Mouse (Mus musculus): Measurements from ENCODE around the gene Lipt1. TPM values are rescaled to one million over a fixed set of nuclear protein-coding genes. Genes with fewer than 3 reads are reported as not detected.

Lipt1 gene
- polyA plus RNA-seq (2015; fragmentation: Nextera tagmentation; extraction: Ambion mirVana) = 9.8 and 10.6 TPM in 2 replicates

- Histone ChIP-seq H3K9ac (ENCODE audit: low read length) (peak within 1 kb of the TSS; percentile 67), H3K4me1 (ENCODE audit: control insufficient read depth, insufficient read depth, low read length) (peaks cover 12% of the 10 kb centered on the region), H3K9me3 (replicated peaks; ENCODE audit: control insufficient read depth, low read length) (peaks cover 4% of the 10 kb centered on the region), H3K27ac (ENCODE audit: low read length) (peak within 1 kb of the TSS; percentile 78), H3K4me3 (ENCODE audit: low read length) (peak within 1 kb of the TSS; percentile 78), H3K4me2 (ENCODE audit: low read depth, low read length) (peak within 1 kb of the TSS; percentile 75), H3K27me3 (ENCODE audit: control insufficient read depth, insufficient read depth, low read length) (no peaks in the 10 kb centered on the region), H3K36me3 (ENCODE audit: control insufficient read depth, insufficient read depth) (peaks cover 15% of the 10 kb centered on the region)
- peak; percentile 56 for ATAC-seq (replicated peaks; ENCODE audit: extremely low read depth, insufficient read depth, low FRiP score)
- WGBS = 6% methylated on average over 7 of the region's 7 CpGs
Measured at GRCm38 (mm10) chr1:37871704-37872103, at the start of gene Lipt1. Gene Lipt1, plus strand, starts transcription at chr1:37871738.

DNA sequence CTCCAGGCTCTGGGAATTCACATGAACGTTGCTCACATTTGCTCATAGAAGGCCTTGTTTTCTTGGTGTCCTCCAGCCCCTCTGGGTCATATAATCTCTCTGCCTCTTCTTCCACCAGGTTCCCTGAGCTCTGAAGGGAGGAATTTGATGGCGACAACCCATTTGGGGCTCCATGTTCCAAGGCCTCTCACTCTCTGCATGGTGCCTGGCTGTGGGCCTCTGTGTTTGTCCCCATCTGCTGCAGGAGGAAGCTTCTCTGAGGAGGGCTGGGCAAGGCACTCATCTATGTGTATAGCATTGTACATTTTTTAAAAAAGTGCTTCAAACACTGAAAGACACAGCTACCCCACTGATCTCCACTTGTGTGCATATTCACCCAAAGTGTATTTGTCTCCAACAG lies 39.9 kb upstream of the Lipt1 start:
- Histone ChIP-seq H3K9me3 (replicated peaks; ENCODE audit: control insufficient read depth, low read length) (0 out of 2 replicates have a peak, but pooled peaks cover under 1% of the 10 kb centered on the region), H3K4me2 (ENCODE audit: low read depth, low read length) (no peak overlapping the region), H3K4me1 (ENCODE audit: control insufficient read depth, insufficient read depth, low read length) (no peaks in the 10 kb centered on the region), H3K36me3 (ENCODE audit: control insufficient read depth, insufficient read depth) (peaks cover 5% of the 10 kb centered on the region), H3K27me3 (ENCODE audit: control insufficient read depth, insufficient read depth, low read length) (no peaks in the 10 kb centered on the region), H3K9ac (ENCODE audit: low read length) (no peak overlapping the region), H3K27ac (ENCODE audit: low read length) (no peak overlapping the region), H3K4me3 (ENCODE audit: low read length) (no peak overlapping the region)
- ATAC-seq (replicated peaks; ENCODE audit: extremely low read depth, insufficient read depth, low FRiP score) = no peak
- 58% methylated on average over 2 of the region's 2 CpGs for WGBS

DNA sequence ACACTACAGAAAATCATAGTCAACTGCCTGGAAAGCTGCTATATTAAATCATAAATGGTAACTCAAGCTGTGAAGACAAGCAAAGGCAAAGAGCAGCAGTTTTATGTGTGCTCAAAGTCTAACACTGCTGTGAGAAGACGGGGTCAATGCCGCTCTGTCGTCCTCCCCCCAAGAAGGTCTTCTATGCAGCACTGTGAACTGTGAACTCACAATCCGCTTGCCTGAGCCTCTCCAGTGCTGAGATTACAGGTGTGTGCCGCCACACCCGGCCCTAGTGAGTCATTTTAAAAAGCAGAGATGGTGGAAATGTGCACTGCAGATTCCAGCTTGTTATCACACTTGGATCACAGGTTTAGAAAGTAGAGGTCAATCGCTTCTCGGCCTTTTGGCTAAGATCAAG lies 24.7 kb upstream of the Lipt1 start:
- Histone ChIP-seq H3K4me1 (ENCODE audit: control insufficient read depth, insufficient read depth, low read length) (peaks cover 6% of the 10 kb centered on the region), H3K4me2 (ENCODE audit: low read depth, low read length) (no peak overlapping the region), H3K4me3 (ENCODE audit: low read length) (no peak overlapping the region), H3K27me3 (ENCODE audit: control insufficient read depth, insufficient read depth, low read length) (no peaks in the 10 kb centered on the region), H3K36me3 (ENCODE audit: control insufficient read depth, insufficient read depth) (no peaks in the 10 kb centered on the region), H3K27ac (ENCODE audit: low read length) (no peak overlapping the region), H3K9me3 (replicated peaks; ENCODE audit: control insufficient read depth, low read length) (no peaks in the 10 kb centered on the region), H3K9ac (ENCODE audit: low read length) (no peak overlapping the region)
- ATAC-seq (replicated peaks; ENCODE audit: extremely low read depth, insufficient read depth, low FRiP score) = no peak
- WGBS = 80% methylated on average over 8 of the region's 8 CpGs

- 25% methylated on average over 2 of the region's 2 CpGs for WGBS
- Histone ChIP-seq H3K4me2 (ENCODE audit: low read depth, low read length) (no peak overlapping the region), H3K9ac (ENCODE audit: low read length) (no peak overlapping the region), H3K27ac (ENCODE audit: low read length) (no peak overlapping the region), H3K4me3 (ENCODE audit: low read length) (no peak overlapping the region), H3K36me3 (ENCODE audit: control insufficient read depth, insufficient read depth) (peaks cover 2% of the 10 kb centered on the region; the same call in 1 of the 2 replicates), H3K4me1 (ENCODE audit: control insufficient read depth, insufficient read depth, low read length) (peaks cover 6% of the 10 kb centered on the region), H3K27me3 (ENCODE audit: control insufficient read depth, insufficient read depth, low read length) (no peaks in the 10 kb centered on the region), H3K9me3 (replicated peaks; ENCODE audit: control insufficient read depth, low read length) (peaks cover 4% of the 10 kb centered on the region; the same call in 1 of the 2 replicates)
- ATAC-seq (replicated peaks; ENCODE audit: extremely low read depth, insufficient read depth, low FRiP score) = no peak; the same call in 1 of the 2 replicates
Measured at GRCm38 (mm10) chr1:37850696-37851095, 20.8 kb upstream of the Lipt1 start.

DNA sequence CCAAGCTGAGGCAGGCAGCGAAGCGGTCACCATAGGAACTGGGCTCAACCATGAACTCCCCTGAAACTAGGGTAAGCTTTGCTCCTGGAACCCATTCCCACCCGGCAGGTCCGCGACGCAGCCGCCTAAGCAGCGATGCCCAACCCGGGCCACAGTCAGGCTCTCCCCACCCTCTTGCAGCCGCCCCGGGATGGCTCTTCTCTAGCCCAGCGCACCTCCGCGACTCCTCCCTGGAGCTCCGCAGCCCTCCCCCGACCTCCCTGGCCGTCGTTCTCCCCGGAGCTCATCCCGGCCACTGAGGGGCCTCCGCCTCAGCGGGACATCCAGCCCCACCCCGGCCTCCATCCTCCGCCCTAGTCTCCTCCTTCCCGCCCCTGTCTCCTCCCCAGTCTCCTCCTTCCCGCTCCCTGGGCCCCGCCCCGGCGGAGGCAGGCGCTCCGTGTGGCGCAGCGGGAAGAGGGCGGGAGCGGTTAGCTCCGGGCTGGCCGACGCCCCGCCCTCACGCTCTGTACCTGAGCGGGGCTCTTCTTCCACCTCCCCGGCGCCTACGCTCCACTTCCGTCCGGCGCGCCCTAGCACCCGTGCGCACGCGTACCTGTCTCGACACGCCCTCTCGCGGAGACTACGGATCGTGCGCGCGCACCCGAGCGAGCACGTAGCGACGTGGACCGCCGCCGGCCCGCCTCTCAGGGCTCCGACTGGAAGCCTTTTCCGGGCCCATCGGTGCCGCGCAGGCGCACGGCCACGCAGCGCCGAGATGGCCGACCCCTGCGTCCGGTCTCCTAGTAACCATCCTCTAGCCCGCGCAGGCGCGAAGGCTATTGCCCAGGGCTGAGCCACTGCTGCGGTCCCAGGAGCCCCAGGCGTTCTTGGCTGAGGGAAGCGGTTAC lies 6.8 kb upstream of the Lipt1 start:
- peak overlapping the region; percentile 92 for H3K4me2 ChIP-seq (ENCODE audit: low read depth, low read length)
- H3K36me3 ChIP-seq (ENCODE audit: control insufficient read depth, insufficient read depth) = no peaks in the 10 kb centered on the region
- H3K4me1 ChIP-seq (ENCODE audit: control insufficient read depth, insufficient read depth, low read length) = no peaks in the 10 kb centered on the region
- H3K27me3 ChIP-seq (ENCODE audit: control insufficient read depth, insufficient read depth, low read length) = no peaks in the 10 kb centered on the region
- no peaks in the 10 kb centered on the region; the same call in 1 of the 2 replicates for H3K9me3 ChIP-seq (replicated peaks; ENCODE audit: control insufficient read depth, low read length)
- peak; percentile 98 for ATAC-seq (replicated peaks; ENCODE audit: extremely low read depth, insufficient read depth, low FRiP score)
- WGBS = under 1% methylated on average over 90 of the region's 90 CpGs
- peak overlapping the region; percentile 92 for H3K27ac ChIP-seq (ENCODE audit: low read length)
- peak overlapping the region; percentile 85 for H3K9ac ChIP-seq (ENCODE audit: low read length)
- peak overlapping the region; percentile 86 for H3K4me3 ChIP-seq (ENCODE audit: low read length)

DNA sequence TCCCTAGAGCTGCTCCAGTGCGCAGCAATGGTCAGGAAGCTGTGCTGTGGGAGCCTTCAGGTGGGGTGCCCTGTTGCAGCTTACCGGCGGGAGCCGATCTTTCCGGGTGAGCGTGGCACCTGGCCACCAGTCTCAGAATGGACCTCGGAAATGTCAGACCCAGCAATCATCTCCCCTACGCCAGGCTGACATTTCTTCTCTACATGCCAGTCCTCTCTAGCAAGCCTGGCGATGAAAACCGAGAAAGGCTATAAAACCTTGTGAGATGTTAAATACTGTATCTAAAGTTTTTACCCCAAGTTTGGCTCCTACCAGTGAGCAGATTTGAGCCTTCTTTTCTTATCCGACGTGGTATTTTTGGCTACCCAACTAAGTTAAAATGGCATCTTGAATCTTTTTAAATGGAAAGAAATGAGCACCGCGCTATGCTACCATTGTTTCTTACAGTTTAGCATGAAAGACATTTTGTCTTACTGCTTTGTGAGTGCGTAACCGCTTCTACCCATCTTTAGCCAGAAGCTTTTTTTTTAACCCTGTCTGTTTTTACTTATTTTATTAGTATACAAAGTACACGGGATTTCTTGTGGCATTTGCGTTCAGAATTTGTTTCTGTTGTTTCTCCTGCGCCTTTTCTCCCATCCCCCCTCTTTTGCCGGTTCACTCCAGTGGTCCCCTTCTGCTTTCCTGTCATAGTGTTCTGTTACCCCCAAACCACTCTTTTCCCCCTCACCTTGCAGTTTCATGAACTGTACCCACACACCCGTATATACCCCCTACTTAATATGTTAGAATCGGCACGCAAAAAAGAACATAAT lies 5.9 kb upstream of the Lipt1 start:
- H3K9ac ChIP-seq (ENCODE audit: low read length) = peak overlapping the region; percentile 84
- no peaks in the 10 kb centered on the region for H3K4me1 ChIP-seq (ENCODE audit: control insufficient read depth, insufficient read depth, low read length)
- peak overlapping the region; percentile 72 for H3K4me2 ChIP-seq (ENCODE audit: low read depth, low read length)
- peak overlapping the region; percentile 86 for H3K4me3 ChIP-seq (ENCODE audit: low read length)
- H3K36me3 ChIP-seq (ENCODE audit: control insufficient read depth, insufficient read depth) = no peaks in the 10 kb centered on the region
- H3K27me3 ChIP-seq (ENCODE audit: control insufficient read depth, insufficient read depth, low read length) = no peaks in the 10 kb centered on the region
- H3K9me3 ChIP-seq (replicated peaks; ENCODE audit: control insufficient read depth, low read length) = no peaks in the 10 kb centered on the region; the same call in 1 of the 2 replicates
- ATAC-seq (replicated peaks; ENCODE audit: extremely low read depth, insufficient read depth, low FRiP score) = no peak
- WGBS = 9% methylated on average over 23 of the region's 23 CpGs
- H3K27ac ChIP-seq (ENCODE audit: low read length) = peak overlapping the region; percentile 92

DNA sequence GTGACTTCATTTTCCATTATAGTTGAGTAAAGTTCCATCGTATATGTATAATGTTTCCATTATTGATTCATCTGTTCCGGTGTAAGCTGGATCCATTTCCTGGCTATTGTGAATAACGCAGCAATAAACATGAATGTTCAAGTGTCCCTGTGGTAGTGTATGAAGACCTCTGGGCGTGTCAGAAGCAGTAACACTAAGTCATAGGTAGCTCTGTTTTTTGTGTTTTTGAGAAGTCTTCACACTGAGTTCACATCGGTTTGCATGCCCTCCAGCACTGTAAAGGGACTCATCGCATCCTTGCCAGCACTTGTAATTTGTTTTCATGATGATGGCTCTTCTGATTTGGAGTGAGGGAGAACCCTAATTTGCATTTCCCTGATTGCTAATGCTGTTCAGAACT lies 5.3 kb upstream of the Lipt1 start, which contains the start of gene Tsga10:
Tsga10 (minus strand) TSS at position 144 of the 400 bp plus-strand sequence.
- H3K27me3 ChIP-seq (ENCODE audit: control insufficient read depth, insufficient read depth, low read length) = no peaks in the 10 kb centered on the region
- peak within 1 kb of the TSS; percentile 72 for H3K4me2 ChIP-seq (ENCODE audit: low read depth, low read length)
- peak within 1 kb of the TSS; percentile 86 for H3K4me3 ChIP-seq (ENCODE audit: low read length)
- H3K36me3 ChIP-seq (ENCODE audit: control insufficient read depth, insufficient read depth) = no peaks in the 10 kb centered on the region
- peak within 1 kb of the TSS; percentile 92 for H3K27ac ChIP-seq (ENCODE audit: low read length)
- no peaks in the 10 kb centered on the region for H3K4me1 ChIP-seq (ENCODE audit: control insufficient read depth, insufficient read depth, low read length)
- H3K9ac ChIP-seq (ENCODE audit: low read length) = peak within 1 kb of the TSS; percentile 84
- no peak for ATAC-seq (replicated peaks; ENCODE audit: extremely low read depth, insufficient read depth, low FRiP score)
- WGBS = 89% methylated on average over 6 of the region's 6 CpGs
- H3K9me3 ChIP-seq (replicated peaks; ENCODE audit: control insufficient read depth, low read length) = no peaks in the 10 kb centered on the region; the same call in 1 of the 2 replicates

GRCm38 (mm10) chr1:37867056-37867455 lies 4.5 kb upstream of the Lipt1 start:
- H3K9me3 ChIP-seq (replicated peaks; ENCODE audit: control insufficient read depth, low read length) = no peaks in the 10 kb centered on the region; the same call in 1 of the 2 replicates
- no peak overlapping the region for H3K9ac ChIP-seq (ENCODE audit: low read length)
- no peak overlapping the region for H3K4me2 ChIP-seq (ENCODE audit: low read depth, low read length)
- H3K4me3 ChIP-seq (ENCODE audit: low read length) = no peak overlapping the region
- H3K27ac ChIP-seq (ENCODE audit: low read length) = no peak overlapping the region
- no peaks in the 10 kb centered on the region for H3K36me3 ChIP-seq (ENCODE audit: control insufficient read depth, insufficient read depth)
- peaks cover 5% of the 10 kb centered on the region; the same call in 1 of the 2 replicates for H3K4me1 ChIP-seq (ENCODE audit: control insufficient read depth, insufficient read depth, low read length)
- 67% methylated on average over 1 of the region's 1 CpGs for WGBS
- no peak for ATAC-seq (replicated peaks; ENCODE audit: extremely low read depth, insufficient read depth, low FRiP score)
- no peaks in the 10 kb centered on the region for H3K27me3 ChIP-seq (ENCODE audit: control insufficient read depth, insufficient read depth, low read length)

Data from heart, embryonic 16.5 days (tissue).